ENCODE assay signal across 12 mouse cellular contexts in genomic region chr2:142116623-142117022, GRCm38 (mm10).
"Had no signal": no experiment of that assay in that cellular context is flagged by ENCODE, and none has a peak within 500 bp of the region (broad histone marks: within the 10 kb centered on the region; RNA-seq: fewer than 3 reads in every experiment).

No protein-coding gene starts in this region.

- H3K9ac ChIP-seq: limb, embryonic 12.5 days; liver, embryonic 13.5 days; liver, postnatal 0 days; midbrain, embryonic 15.5 days; neural tube, embryonic 12.5 days had no signal

- H3K27ac ChIP-seq: hindbrain, postnatal 0 days; limb, embryonic 12.5 days; liver, embryonic 13.5 days; midbrain, embryonic 10.5 days; midbrain, embryonic 15.5 days; neural tube, embryonic 12.5 days had no signal

- H3K4me2 ChIP-seq: limb, embryonic 12.5 days; liver, embryonic 13.5 days; midbrain, embryonic 15.5 days; neural tube, embryonic 12.5 days had no signal

- ATAC-seq: hindbrain, postnatal 0 days; liver, postnatal 0 days; midbrain, embryonic 15.5 days had no signal

- H3K4me3 ChIP-seq: limb, embryonic 12.5 days; liver, embryonic 13.5 days; midbrain, embryonic 10.5 days; midbrain, embryonic 15.5 days; neural tube, embryonic 12.5 days had no signal

- H3K36me3 ChIP-seq: limb, embryonic 12.5 days; liver, embryonic 13.5 days; midbrain, embryonic 10.5 days; midbrain, embryonic 15.5 days; neural tube, embryonic 12.5 days had no signal

- H3K27me3 ChIP-seq: limb, embryonic 12.5 days; liver, embryonic 13.5 days; midbrain, embryonic 15.5 days; neural tube, embryonic 12.5 days had no signal

- H3K4me1 ChIP-seq: liver, embryonic 13.5 days; midbrain, embryonic 10.5 days; midbrain, embryonic 15.5 days; neural tube, embryonic 12.5 days had no signal

- H3K9me3 ChIP-seq: limb, embryonic 12.5 days; liver, embryonic 13.5 days; midbrain, embryonic 10.5 days; midbrain, embryonic 15.5 days; neural tube, embryonic 12.5 days had no signal

- DNase-seq: kidney, adult 18-20 months; kidney, postnatal 25 days; layer of hippocampus, postnatal 36 days; liver; liver, embryonic 13.5 days; liver, postnatal 0 days; right cerebral cortex, postnatal 14 days had no signal
